Mouse (Mus musculus) regulatory T cell (primary cell): ENCODE measurements around the gene Ccl1.

Experiments
- in situ Hi-C: fragments of 300-600 bp; cut with MboI, MseI; formaldehyde crosslinking; loops from one replicate; pipeline ENCODE4 v1.15.1; 2025; ENCODE audit warnings: high pct_unique_total_duplicates

Gene Ccl1

DNA sequence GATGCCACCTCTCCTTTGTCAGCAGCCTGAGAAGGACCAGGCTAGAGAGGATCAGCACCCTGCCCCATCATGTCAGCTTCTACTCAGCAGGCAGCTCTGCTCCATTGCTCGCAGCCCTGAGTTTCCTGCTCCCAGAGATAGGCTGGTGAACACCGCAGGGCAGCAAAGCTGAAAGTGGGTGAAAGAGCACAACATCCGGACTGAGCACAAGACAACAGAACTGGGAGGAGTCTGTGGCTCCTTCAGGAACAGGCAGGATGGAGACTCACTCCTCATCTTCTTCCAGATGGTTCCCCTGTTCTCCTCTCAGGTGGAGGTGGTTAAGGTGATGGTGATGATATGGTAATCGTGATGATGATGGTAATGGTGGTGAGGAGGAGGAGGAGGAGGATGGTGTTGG is at the start of gene Ccl1:
Gene Ccl1, minus strand, starts transcription at position 101 of the 400 bp plus-strand sequence.
- in situ Hi-C loops: no loop called here

DNA sequence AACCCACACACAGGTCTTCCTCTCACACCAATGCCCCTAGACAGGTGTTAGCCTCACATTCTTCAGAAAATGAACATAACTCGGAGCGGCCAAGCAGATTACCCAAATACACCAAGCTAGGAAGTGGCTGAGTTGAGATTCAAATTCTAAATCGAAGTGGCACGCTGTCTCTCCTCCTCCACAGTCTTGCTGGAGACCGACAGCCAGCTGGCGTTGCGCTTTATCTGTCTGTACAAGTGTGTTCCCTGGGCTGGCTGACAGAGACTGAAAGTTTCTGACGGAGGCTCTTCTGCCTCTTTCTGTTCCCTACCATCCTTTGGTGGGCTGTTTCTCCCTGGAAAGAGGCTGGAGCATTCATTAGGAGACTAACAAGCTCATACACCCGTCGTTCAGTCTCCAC is 45.5 kb upstream of the Ccl1 start:
- in situ Hi-C loops: no loop called here

DNA sequence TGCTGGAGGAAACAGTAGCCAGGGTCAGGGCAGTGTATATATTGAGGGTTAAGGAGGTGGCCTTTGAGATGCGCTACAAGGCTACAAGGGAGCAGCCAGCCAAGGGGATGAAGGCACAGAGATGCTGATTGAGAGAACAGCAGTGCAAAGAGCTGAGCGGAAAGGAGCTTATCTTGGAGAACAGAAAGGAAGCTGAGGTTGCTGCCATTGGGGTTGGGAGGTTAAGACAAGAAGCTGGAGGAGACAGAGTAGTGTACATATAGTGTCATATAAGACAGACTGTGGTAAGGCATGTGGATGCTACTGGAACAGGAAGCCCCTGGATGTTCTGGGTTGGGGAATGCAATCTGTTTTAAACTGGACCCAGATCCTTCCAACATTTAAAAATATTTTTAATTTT is 35.4 kb upstream of the Ccl1 start:
- in situ Hi-C loops: no loop called here

DNA sequence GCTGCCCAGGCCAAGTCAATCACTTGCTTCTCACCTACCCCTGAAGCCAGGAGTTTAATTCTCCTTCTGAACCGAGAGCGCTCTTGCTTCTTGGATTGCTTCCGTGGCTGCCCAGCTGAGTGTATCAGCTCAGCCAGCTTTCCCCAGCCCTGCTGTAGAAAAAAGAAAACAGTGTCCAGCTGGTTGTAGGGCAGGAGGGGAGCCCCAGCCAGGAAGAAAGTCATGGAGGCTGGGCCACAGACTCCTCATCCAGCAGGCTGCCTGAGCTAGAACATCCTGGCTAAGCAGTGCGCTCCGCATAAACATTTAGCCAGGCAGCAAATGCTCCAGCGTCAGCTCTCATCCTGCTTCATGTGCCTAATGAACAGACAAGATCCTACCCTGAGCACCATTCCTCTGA is 34.9 kb upstream of the Ccl1 start:
- in situ Hi-C loops: no loop called here

DNA sequence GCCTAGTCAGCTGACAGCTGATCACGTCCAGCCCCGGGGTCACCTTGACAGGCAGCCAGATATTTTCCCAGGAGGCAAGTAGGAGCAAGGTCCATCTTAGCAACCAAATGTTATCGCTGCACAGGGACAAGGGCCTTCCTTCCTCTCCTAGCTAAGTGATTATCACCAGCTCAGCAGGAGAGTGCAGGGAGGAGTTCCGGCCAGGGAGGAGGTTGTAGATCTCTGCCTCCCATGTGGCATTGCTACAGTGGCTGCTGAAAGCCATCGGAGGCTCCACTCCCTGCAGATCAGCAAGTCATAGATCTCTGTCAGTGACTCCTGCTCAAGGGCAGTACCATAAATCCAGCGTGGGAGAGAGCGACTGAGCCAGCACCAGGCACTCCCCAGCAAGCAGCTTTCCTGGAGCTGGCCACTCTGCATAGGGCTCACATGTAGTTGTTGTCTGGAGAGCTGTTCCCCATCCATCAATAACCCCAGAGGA is 34.5 kb upstream of the Ccl1 start:
- in situ Hi-C loops: no loop called here

DNA sequence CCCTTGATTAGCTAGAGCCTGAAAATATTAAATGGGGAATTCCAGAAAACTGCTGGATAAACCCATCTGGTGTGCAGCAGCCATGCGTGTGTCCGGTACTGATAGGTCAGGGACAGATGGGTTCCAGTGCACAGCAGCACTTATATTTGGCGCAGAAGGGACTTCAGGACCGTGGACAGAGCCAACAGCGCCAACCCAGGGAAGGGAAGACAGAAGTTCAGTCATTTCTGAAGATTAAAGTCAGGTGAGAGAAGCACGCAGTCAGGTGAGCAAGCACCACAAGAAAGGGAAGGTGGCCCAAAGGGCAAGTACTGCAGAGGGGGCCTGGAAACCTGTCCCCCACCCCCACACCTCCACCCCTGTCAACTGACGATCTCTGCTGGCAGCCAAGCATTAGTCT is 7.7 kb upstream of the Ccl1 start:
- in situ Hi-C loops: no loop called here

DNA sequence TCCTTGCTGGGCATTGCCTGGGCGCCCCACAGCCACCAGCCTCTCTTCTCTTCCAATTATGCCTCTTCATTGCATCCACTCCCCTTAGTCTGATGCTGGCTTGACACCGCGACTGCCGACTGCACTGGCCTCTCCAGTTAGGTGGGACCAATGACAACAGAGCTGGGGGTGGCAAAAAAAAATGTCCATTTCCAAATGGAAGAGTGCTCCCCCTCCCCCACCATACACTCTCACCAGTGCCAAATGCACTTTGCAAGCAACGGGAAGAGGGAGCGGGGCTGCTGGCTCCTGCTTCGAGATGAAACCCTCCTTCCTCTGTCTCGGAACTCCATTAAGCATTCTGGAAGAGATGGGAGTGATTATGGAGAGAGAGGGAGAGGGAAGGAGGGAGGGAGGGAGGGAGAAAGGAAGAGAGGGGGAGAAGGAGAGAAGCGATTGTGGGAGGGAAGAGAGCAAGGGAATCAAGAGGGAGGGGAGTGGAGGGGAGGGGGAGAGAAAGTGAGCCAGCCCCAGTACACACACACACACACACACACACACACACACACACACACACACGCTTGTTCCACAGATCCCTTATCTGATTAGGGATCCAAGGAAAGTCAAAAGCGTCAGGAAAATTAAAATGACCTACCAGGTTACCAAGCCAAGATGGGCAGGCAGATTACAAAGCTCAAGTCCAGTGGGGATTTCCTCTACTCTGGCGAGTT is 5.0 kb upstream of the Ccl1 start:
- in situ Hi-C loops: no loop called here

DNA sequence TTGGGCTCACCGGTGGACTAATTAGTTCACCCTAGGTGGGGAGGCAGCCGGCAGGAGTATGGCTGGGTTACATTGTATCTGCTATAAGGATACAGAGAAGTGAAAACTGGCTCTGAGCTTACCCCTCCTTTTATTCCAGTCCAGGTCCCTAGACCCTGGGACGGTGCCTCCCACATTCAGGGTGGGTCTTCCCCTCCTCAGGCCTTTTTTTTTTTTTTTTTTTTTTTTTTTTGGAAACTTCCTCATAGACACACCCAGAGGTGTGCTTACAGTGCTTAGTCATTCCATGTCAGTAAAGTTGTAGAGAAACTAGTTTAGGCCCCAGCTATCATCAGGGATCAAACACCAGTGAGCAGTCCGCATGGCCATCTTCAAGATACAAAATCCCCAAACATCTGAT is 7.6 kb downstream of the Ccl1 start:
- in situ Hi-C loops: no loop called here

DNA sequence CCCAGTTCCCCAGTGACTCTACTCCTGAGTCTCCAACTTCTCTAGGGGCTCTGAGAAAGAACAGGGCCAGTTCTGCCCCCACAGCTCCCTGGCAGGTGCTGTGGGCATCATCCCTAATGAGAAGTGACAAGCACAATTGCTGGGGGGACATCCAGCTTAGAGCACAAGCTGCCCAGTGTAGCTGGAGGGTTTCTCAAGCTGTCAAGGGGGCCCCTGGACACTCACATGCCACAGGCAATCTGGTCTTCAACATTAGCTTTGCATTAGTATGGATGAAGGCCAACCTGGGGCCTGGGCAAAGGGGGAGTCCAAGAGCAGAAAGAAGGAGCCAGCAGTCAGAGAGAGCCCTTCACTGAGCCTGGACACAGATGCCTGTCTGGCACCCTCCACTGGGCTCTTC is 14.6 kb downstream of the Ccl1 start:
- in situ Hi-C loops: no loop called here

DNA sequence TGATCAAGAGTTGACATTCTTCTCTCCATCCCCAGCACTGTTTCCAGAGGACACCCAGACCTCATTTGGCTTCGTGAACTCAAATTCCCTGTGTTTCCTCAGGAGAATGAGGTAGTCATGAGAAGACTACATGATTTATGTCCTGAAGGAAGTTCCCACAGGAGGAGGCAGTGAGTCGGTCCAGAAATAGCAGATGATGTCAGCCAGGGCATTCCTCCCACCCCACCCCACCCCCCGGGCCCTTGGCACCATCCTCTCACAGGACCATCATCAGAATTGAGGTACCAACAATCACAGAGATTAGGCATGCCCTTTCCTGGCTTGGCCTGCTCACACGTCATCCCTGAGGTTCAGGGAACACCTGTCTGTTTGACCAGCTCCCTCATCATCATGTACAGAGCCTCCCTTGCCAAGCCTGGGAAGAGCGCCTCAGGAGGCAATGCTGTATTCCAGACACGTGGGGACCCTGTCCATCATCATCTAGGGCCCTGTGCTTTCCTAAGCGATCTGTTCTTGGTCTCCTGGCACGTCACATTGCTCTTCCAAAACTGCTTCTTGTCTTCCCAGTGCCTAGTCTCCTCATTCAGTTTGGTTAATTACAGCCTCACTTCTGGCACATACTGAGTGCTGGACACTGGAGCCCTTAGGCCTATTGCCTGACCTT is 31.2 kb downstream of the Ccl1 start:
- in situ Hi-C loops: no loop called here

DNA sequence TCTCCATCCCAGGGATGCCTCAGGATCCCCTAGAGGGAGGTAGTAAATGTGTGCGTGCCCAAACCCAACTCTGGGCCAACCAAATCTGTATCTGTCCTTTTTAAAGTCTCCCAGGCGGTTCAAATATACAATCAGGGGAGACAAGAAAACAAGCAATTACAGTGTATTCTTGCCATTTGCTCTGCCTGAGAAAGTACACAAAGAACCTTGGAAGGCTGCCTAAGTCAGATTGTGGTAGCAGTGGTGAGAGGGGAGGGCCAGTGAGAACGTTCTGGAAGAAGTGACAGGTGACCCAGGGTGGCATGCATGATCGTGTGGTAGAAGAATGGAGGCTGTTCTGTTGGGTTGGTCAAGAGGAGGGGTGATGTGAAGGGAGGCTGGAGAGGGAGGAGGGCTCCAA is 46.4 kb downstream of the Ccl1 start:
- in situ Hi-C loops: no loop called here

DNA sequence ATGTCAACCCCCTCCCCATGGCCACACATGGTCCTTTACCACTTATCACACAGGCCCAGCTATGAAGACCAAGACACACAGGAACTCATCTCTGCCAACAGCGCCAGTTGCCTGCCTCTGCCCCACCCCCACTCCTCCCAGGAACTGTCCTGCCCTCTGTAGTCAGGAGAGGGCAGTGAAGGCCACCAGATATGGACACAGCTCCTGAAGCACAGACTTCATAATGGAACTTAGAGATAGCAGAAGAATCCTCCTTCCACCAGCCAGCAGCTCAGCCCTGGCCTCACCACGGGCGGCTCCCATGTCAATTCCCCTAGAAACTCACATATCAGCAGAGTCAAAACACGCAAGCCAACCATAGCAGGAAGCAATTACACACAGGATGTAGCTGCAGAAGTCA is 49.9 kb downstream of the Ccl1 start:
- in situ Hi-C loops: no loop called here

DNA sequence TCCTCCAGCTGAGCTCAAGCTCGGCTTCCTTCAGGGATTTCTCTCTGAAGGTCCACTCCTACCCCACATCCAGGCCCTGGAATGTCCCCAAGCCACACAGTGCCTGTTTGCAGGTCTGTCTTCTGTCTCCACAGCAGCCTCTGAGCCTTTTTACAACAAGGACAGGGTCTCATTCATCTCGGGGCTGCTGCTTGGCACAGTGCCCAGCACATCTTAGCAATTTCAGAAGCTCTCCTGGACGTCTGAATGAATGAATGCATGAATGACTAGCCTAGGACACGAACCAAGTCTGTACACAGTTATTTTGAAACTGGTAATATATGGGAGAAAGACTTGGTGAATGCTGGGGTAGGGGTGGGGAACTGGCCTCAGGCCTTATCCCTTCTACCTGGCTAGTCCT is 52.1 kb downstream of the Ccl1 start:
- in situ Hi-C loops: no loop called here

DNA sequence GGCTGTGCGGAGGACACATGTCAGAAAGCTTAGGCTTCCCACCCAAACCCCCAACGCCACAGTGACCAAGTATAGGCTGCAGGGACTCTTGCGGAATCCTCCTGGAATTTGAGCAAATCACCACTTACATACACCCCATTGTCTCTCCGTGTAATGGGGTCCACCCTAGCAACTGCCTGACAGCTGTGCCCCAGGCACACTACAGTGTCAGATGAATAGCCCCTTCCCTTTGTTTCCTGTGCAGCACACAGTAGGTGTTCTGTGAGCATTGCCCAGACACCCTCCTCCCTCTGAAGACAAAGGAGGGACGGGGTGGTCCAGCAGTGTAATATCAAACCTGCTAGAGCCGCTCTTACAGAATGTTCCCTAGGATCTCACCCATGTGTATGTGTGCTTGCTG is 54.2 kb downstream of the Ccl1 start:
- in situ Hi-C loops: no loop called here

DNA sequence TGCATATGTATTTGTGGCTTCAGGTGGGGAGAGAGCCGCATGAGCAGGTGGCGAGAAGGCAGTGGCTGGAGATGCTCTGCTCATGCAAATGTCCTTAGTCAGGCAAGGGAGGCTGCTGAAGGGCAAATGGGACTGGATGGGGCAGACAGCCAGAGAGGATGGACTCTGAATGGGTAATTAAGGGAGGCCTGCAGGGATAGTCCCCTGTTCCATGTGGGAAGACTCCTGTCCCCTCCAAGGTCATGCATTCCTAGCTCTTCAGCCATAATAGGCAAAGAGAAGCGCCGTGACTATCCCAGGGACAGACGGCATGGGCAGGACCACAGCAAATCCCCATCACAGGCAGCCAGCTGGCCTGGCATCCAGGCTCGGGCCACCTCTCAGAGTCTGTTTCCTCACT is 55.5 kb downstream of the Ccl1 start:
- in situ Hi-C loops: no loop called here

DNA sequence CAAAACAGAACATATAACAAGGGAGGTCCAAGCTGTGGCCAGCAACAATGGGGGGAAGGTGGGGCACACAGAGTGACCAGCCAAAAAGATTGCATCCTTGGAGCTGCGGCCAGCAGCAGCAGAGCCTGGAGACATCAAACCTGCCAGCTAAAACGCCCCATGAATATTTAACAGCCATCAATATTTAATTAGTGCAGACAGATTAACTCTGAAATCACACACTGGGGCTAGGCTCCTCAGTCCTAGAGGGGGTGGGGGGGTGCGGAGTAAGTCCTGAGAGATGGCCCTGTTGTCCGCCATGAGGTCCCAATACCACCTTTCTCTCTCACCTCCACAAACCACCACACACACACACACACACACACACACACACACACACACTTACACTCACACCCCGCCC is 68.1 kb downstream of the Ccl1 start:
- in situ Hi-C loops: no loop called here

DNA sequence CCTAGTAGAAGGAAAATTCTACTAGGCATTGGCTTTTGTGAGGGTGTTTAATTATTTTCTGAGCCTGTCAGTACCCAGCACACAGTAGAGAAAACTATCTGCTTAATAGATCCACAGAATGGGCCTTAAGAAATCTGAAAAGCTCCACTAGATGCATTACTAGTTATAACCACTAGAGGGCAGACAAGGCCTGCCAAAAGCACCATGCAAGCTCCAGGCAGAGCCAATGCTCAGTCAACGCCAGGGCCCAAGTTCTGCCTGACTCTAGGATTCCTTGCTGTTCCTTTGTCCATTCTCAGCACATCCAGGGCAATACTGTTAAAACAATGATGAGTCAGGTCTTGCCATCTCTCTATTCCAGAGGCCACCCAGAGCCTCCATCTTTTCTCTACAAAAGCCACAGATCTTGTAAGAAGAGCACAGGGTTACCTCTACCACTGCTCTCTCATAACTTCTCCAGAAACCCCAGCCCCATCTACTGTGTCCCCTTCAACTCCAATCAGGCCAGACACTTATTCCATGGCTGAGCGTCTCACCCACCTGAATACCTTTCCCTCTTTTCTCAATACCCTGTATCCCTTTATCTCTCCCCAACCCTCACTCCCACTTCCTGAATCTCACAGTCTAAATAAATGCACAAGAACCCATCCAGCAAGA is 69.8 kb downstream of the Ccl1 start:
- in situ Hi-C loops: no loop called here

DNA sequence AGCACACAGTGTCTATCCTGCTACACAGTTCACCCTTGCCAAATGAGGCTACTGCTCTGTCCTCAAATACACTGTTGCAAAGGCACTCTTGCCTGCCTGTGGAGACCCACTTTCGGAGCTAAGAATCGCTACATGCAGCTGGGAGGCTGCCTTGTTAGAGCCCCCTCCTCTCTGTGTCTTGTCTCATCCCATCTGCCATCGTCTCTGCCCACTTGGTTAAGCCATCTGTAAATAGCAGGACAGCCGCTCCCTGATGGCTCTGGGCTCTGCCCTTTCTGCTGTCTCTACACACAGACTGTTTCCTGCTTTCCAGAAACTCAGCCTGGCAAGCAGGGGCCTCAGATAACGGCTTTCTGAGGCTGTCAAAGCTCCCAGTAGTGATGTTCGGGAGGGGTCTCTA is 71.5 kb downstream of the Ccl1 start:
- in situ Hi-C loops: loop anchor here (5.0 kb wide), 2 partner anchors 168 to 643 kb away; no protein-coding TSS in a partner anchor

DNA sequence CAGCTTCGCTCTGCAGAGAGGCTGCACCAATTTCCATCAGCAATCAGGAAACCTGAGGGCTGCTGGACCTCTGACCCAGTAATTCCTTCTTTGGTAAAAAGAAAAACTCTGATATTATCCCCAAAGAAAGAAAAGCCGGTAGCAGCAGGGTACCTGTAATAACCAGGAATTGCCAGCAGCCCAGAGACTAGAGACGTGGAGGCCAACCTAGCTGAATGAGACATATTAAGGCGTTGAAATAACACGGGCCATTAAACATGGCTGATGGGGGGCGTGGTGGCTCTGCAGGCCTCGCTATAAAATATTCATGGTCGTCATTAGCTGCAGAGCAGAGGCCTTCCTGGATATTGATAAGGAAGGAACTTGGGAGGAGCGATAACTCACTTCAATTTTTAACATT is 78.5 kb downstream of the Ccl1 start:
- in situ Hi-C loops: no loop called here

DNA sequence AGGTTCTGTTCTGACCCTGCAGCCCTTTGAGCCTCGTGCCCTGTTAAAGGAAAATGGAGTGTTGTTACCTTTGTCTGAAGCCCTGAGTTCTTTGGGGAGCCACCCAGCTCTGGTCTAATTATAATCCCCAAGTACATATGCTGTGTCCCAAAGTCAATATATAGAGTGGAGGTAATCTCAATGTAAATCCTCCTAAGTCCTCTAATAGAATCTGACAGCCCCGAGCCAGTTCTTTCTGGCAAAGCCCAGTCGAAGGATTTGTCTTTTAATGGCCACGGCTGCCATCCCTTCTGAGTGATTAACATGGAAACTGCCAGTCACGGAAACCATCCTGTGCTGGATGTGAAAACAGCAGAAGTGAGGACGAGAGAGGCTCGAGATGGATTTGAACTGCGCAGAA is 79.6 kb downstream of the Ccl1 start:
- in situ Hi-C loops: no loop called here

DNA sequence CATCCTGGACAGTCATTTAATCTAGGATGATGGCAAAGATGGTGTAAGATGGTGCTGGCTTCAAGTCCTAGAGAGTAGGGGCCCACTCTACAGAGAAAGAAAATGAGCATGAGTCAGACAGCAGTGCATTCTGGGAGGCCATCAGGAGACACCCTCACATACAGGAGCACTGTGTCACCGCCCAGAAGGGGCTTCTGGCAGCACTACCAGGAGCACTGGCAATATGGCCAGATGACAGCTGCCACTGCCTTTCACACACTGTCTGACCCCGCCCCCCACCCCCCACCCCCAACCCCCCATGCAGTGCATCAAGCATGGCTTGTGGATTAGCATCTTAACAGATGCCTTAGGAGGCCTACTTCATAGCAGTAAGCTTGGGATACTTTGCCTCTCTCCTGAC is 89.0 kb downstream of the Ccl1 start:
- in situ Hi-C loops: no loop called here

DNA sequence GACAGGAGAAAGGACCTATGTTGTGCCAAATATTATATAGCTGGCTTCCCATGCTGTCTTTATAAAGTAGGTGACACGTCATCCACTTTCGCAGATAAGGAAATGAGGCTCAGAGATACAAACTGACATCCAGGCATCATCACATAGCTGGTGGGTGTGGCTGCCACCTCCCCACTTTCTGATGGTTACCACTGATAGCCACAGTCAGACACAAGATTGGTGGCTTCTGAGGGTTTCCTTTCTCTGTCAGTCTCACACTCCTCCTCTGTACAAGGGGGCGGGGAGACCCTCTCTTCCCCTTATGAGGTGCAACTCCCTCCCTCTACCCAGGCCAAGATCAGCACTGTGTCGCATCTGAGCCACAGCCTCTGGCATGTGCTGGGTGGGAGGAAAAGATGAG is 91.1 kb downstream of the Ccl1 start:
- in situ Hi-C loops: no loop called here

DNA sequence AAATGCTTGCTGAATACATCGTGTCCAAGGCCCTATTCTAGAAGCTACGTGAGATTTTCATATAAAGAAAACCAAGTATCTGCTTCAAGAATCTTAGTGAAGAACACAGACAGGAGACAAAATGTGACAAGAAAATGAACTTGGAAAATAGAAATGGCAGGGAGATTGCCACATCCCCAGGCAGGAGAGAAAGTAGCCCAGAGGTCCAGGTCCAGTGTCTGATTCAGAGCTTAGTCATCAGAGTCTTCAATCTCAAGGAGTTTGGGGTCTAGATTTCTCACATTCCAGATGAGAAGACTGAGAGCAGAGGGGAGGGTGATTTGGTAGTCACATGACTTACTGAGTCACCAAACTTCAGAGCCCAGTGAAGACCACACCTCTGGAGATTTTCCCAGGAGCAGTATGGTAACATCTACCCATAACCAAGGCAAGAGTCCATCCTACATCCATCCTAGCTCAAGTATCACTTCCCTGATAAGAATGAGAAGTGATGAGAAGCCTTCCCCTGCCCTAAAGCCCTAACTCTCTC is 98.5 kb downstream of the Ccl1 start:
- in situ Hi-C loops: no loop called here
